Mouse (Mus musculus): Measurements from ENCODE around the gene Olfr982.

DNA sequence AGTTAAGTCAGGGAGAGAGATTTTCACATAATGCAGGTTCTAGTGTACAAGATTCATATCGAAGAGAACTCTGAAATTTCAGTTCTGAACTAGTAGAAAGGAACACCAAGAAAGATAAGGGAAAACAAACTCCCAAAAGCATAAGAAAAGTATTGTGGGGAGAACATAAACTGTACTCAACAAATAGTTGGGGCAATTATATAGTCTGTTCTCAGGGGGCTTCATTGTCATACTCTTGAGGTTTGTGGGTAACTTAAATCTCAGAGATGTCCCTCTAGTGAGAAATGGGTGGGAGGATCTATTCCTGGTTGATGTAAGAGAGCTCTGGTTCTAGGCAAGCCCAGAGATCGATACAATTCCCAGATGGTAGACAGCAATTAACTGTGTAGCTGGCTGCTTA is at the start of gene Olfr982:
- TF ChIP-seq POLR2A (IDR thresholded peaks at IDR 0.05; ENCODE audit: borderline replicate concordance, extremely low read depth, insufficient read depth, insufficient read length, poor library complexity, severe bottlenecking), result no peak
- no peak for TF ChIP-seq CTCF (IDR thresholded peaks at IDR 0.05; ENCODE audit: borderline replicate concordance, extremely low read depth, insufficient read depth, insufficient read length)

All from brain, embryonic 14.5 days (tissue).